Mouse (Mus musculus) mature B cell (primary cell): ENCODE results near the gene Mpg.

Experiments
- in situ Hi-C: fragments of 300-500 bp; cut with MboI; formaldehyde crosslinking; loops from 2 replicates; pipeline ENCODE4 v1.14.3; 2019

Gene Mpg

DNA sequence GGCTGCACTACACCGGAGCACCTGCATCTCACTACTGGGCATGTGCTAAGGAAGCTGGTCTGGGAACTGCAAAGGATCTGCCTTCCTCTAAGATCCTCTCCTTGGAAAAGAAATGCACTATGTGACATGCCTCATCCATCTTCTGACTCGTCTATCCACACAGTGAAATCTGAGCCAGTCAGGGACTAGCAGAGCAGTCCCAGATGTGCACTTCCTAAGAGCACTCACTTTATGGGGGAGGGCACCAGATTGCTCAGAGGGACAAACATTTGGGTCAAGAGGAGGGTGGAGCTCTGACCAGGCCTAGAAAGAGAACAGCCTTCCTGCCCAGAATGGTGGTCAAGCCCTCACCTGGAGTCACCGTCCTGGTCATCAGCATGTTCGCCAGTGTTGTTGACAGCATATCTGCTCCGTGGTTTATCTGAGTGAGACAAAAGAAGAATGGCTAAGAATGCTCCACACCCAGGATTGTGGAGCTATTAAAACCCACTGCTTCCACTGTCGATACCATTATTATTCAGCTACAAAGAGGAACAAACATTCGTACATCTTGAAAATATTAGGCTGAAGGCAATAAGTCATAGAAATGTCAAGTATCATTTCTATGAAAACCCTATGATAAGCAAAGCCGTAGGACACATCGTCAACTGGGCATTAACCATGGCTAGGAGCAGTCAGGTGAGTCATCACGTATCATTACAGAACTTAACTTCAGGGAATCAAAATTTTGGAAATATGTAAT, 36.5 kb downstream of the Mpg start:
- in situ Hi-C loops: no loop called here

DNA sequence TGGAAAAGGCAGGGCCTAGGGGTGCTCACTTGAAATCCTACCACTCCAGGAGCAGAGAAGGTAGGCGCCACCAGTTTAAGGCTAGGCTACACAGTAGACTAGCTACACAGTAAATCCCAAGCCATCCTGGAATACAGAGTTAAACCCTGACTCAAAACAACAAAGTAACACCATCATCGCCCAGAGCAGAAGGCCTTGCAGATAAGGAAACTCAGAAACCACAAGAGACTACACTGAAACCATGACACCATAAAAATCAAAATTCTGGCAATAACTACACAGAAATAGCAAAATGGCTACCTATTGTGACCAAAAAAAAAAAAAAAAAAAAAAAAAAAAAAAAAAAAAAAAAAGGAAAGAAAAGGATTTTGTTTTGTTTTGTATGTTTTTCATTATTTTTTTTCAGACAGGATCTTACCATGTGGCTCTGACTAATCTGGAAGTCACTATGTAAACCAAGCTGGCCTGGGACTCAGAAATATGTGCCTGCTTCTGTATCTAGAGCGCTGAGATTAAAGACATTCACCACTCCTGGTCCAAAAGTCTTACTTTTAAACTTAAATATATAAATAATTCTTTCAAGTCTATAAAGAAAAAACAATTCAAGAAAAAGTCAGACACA, 38.9 kb downstream of the Mpg start:
- in situ Hi-C loops: no loop called here

DNA sequence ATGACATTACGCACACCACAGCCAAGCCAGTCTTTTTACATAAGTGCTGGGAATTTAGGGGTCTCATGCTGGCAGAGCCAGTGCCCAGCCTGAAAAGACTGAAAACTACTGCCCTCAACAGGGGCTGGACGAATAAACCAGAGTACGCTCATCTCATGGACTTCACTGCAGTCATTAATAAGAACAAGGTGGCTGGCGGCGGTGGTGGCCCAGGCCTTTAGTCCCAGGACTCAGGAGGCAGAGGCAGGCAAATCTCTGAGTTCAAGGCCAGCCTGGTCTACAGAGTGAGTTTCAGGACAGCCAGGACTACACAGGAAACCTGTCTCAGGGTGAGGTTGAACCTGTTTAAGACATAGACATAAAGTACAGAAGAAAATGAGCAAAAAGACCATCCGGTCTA, 39.9 kb downstream of the Mpg start:
- in situ Hi-C loops: no loop called here

DNA sequence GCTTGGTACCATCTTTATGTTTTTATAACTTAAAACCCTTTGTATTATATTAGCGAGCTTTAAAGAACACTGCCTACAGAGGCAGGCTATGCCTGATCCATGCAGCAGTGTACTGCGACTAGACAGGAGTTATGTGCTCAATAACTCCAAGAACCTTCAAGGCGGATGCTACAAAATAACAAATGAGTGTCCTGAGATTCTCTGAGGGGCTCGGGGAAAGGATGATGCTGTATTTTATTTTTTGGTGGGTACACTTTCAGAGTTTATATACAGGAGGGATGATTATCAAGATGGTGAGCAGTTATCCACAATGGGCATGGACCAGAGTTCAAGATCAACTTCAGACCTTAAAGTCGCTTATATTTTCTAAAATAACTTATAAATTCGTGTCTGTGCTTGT, 40.5 kb downstream of the Mpg start:
- in situ Hi-C loops: no loop called here

DNA sequence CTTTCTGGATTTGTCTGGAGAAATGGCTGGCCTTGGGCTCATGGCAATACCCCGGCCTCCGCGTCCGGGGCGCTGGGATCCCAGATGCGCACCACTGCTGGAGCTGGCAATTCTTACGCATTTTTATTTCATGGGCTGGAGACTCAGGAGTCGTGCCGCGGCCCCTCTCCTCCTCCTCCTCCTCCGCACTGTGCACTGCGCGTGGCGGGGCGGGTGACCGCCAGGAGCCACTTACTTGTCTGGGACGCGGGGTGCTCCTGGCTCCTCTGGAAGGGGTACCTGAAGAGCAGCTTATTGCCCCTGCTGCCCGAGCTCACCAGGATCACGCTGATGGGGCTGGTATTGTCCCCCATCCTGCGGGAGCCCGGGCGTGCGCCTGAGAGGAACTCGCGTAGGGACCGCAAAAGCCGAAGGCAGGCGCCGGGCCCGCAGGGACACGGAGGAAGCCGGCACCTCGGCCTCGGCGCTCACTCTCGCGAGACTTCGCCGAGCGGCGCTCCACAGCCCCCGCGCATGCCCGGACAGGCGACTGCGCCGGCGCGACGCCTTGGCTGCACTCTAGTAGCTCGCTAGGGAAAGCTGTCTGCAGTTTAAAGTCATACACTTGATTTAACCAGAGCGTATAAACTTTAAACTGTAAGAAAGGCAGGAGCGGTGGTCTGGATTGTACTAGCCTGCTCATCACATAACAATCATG, 41.0 kb downstream of the Mpg start, which contains the start of gene Nprl3:
Gene Nprl3, minus strand, starts transcription at position 520 of the 697 bp plus-strand sequence.
- in situ Hi-C loops: no loop called here

DNA sequence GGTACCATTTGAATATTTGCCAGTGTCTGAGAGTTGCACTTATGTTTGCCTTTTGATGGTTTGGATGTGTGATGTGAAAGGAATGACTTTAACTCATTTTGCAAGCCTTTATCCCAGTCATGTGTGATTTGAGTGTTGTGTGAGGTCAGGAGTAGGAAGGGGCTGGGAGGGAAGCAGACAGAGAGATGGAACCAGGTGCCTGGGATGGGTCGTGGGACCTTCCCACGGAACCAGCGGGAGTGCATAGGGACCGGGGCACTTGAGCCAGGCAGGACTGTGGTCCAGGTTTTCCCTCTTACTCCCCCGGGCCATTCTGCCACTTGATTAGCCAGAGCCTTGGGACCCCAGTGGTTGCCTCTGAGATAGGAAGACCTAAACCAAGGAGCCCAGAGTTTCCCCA, 41.7 kb downstream of the Mpg start:
- in situ Hi-C loops: no loop called here

DNA sequence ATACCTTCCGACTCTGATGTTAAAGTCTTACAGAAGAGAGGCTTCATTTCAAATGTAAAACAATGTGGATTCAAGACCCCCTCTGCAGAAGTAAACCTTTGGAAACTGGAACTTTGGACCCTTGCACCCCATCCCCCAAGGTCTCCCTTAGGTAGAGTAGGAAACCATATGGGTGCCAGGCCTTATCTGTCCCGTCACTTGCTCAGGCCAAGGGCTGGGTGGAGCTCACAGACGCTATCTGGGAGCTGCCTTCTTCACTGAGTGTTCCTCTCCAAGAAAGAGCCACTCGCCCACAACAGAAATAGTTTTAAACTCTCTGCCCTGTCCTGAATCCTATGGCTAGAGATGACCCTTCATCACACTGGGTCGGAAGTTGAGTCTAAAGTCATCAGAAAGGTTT, 42.6 kb downstream of the Mpg start:
- in situ Hi-C loops: no loop called here

DNA sequence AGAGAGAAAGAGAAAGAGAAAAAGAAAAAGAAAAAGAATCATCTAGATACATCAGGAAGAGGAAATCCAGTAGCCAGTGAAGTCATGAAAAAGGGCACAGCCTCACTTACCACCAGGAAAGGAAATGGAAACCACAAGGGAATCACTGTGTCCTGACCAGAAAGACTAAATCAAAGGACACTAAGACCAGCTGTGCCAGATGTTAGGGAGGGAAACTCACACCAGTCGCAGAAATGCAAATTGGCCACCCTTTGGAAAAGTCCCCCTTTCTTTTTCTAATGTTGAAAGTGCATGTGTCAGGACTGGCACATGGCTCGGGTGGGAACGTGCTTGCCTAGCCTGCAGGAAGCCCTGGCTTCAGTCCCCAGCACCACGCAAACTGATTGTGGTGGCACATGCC, 44.9 kb downstream of the Mpg start:
- in situ Hi-C loops: no loop called here

DNA sequence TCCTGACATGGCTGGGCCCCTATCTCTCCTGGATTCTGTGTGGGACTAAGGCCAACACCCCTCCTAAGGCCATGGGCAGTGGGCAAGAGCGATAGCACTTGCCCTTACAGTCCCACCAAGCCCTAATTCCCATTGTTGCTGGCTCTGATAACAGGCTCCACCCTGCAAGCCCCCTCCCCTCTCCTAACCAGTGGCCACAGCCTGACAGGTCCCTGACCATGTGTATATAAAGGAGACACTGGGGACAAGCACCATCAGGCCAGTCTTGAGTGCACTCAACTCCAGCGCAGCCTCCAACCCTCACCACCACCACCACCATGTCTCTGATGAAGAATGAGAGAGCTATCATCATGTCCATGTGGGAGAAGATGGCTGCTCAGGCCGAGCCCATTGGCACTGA, 50.0 kb downstream of the Mpg start, which contains the start of gene Hba-x:
Gene Hba-x, plus strand, starts transcription at position 54 of the 400 bp plus-strand sequence.
- in situ Hi-C loops: no loop called here

DNA sequence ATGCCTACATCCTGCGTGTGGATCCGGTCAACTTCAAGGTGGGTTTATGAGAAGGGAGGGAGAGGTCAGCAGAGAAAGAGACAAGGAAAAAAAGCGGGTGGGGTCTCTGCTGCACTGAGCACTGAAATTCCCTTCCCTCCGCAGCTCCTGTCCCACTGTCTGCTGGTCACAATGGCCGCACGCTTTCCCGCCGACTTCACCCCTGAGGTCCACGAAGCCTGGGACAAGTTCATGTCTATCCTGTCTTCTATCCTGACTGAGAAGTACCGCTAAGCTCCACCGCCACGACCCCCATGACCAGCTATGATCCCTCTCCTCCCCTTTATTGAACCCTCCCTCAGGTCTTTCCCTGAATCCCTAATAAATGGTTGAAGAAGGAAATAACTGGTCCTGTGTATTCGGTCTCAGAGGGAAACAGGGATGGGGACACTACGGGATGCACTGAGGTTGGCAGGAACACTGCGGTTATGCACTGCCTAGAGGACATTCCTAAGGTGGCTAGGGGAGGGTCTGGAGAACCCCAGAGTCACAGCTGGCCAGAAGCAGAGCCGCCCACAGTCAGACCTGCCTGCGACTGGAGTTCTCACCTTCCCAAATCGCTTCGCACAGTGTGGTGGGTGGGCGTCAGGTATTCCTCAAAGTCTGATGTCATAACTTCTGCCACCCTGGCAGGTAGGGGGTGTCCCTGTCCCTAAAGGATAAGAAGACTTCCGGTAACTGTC, 51.6 kb downstream of the Mpg start:
- in situ Hi-C loops: no loop called here

DNA sequence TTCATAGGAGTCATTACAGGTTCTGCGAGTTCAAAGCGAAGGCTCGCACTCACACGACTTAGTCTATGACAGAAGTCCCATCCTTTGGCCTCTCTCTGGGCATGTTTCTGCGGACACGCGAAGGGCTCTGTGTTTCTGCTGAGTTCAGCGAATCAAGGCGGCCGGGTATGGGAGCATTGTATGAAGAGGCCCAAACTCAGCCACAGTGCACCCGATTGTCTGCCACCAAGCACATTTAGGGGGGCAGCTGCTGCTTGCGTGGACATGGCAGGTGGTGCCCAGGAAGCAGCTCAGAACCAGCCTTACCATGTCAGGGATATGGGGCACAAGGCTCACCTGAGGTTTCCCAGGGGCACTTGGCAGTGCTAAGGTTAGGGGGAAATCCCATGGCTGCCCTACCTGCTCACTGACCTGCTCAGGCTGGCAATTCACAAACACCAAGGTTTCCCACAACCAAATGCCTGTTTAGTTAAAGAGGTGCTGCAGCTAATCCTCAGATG, 52.2 kb downstream of the Mpg start:
- in situ Hi-C loops: no loop called here

DNA sequence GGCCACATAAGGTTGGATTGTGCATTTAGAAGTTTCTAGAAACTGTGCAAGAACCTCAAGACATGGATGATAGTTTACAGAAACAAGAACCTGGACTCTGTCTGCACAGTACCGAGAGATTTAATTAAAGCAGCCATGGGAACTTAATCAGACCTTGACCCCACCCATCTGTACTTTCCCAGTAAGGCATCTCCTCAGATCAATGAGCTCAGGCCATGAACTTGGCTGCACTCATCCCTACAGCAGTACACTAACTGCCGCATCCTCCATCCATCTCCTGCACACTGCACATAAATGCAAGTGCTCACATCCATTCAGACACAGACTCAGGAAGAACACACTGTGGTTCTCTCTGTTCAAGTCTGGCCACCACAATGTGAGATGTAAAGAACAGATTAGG, 54.3 kb downstream of the Mpg start:
- in situ Hi-C loops: no loop called here

DNA sequence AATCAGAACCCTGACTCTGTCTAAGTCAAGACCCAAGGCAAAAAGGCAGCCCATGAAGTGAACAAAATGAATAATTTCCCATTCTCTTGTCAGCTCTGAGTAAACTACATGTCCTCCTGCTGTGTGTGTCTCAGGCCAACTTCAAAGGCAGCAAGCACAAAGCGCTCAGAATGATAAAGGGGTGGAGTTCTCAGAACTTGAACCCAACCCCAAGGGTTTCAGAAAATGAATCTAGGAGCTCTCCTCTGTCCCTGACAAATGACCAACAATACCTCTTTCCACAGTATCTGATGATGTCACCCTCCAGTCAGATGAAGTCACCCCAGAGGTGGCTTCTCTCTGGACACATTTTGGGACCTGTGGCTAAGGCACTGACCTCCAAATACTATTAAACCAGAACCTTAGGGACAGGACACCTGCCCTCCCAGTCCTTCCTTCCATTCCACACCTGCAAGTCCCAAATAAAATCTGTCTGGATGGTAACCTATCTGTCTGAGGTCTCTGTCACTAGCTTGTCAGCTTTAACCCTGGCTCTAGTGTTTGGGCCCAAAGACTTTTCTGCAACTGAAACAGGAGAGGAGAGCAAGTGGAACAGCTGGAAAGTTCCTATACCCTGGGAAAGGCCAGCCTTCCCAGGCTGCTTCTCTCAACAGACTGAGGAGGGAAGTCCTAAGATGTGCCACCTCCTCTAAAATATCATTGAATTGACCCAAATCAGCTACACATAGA, 55.3 kb downstream of the Mpg start:
- in situ Hi-C loops: no loop called here
